Mouse (Mus musculus): Measurements from ENCODE around the gene Mei1.

The Mei1 gene

GRCm38 (mm10) chr15:82069898-82070297 is at the start of gene Mei1:
Mei1 (plus strand) TSS chr15:82069996.
- no peak for DNase-seq

DNA sequence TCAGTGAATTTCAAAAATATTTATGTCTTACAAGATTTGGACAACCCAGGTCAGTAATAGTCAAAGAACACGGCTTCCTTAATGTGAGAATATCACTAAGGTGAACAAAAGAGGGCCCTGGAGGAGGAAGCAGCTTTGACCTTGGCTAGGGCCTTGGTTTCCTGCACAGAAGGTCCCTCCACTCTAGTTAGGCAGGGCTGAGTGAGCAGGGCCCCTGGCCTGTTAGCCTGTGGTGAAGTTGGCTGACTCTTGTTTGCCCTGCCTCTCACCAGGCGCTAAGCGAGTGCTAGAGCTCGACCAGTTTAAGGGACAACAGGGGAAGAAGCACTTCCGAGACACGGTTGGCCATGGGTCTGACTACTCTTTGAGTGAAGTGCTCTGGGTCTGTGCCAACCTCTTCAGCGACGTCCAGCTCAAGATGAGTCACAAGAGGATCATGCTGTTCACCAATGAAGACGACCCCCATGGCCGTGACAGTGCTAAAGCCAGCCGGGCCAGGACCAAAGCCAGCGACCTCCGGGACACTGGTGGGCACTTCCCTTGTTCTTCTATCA is 47.2 kb upstream of the Mei1 start:
- no peak for DNase-seq

GRCm38 (mm10) chr15:82023965-82024635 is 45.7 kb upstream of the Mei1 start:
- DNase-seq: no peak

GRCm38 (mm10) chr15:82027276-82027675 is 42.5 kb upstream of the Mei1 start:
- DNase-seq: no peak

DNA sequence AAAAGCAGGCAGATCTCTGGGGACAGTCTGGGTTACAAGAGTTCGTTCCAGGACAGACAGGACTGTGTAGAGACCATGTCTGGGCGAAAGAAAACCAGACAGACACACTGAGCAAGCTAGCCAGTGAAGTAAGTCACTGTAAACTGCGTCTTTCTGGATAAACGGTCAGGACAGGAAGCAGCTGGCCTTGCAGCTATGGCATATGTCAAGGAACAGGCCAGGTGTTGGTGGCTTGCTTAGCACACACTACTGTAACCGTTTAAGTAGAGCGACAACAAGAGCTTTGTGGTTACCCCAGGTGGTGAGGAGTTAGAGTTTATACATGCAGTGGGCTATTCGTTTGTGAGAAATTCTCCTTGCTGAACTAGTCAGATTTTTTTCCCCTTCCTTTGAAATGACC is 42.1 kb upstream of the Mei1 start:
- DNase-seq: no peak

GRCm38 (mm10) chr15:82032386-82032785 is 37.4 kb upstream of the Mei1 start:
- no peak for DNase-seq

DNA sequence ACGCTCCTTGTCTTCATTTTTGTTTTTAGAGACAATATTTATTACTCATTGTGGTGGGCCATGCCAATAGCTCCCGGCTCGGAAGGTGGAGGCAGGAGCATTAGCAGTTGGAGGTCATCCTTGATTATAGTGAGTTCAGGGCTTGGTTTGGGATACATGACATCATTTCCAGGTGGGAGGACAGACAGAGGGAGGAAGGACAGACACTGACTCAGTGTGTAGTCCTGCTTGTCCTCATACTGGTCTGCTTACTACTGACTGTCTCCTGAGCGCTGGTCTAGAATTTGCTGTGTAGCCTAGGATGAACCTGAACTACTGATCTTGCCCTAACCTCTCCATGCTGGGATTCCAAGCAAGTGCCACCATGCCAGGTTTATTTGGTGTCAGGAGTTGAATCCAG is 36.0 kb upstream of the Mei1 start, which contains the start of gene Desi1:
Gene Desi1, minus strand, starts transcription at position 101 of the 400 bp plus-strand sequence.
- no peak for DNase-seq

GRCm38 (mm10) chr15:82035904-82036689 is 33.7 kb upstream of the Mei1 start:
- DNase-seq: peak; percentile 25

- peak; percentile 48 for DNase-seq
Observed at GRCm38 (mm10) chr15:82040650-82041049, 29.1 kb upstream of the Mei1 start.

DNA sequence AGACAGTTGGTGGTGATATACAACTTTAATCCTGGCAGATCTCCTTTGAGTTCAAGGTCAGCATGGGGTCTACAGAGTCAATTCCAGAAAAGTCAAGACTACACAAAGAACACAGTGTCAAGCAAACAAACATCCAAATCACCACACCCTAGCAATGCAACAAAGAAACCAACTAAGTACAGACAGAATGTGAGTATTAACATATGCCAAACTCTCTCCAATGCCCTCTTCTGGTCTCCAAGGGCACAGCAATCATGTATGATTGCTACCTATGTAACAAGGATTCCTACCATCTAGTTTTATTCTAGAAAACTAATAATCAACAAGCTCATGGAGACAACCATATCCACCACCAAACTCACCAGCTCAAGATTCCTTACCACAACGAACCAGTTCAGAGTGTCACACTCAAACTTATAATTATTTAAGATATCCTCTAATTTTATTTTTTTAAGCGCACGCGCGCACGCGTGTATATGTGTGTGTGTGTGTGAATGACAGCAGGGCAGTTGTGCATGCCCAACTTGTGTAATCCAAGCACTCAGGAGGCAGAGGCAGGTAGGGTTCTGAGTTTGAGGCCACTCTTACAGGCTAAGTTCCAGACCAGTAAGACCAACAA is 25.5 kb upstream of the Mei1 start:
- DNase-seq: no peak

GRCm38 (mm10) chr15:82046246-82046891 is 23.4 kb upstream of the Mei1 start:
- peak; percentile 15 for DNase-seq

DNA sequence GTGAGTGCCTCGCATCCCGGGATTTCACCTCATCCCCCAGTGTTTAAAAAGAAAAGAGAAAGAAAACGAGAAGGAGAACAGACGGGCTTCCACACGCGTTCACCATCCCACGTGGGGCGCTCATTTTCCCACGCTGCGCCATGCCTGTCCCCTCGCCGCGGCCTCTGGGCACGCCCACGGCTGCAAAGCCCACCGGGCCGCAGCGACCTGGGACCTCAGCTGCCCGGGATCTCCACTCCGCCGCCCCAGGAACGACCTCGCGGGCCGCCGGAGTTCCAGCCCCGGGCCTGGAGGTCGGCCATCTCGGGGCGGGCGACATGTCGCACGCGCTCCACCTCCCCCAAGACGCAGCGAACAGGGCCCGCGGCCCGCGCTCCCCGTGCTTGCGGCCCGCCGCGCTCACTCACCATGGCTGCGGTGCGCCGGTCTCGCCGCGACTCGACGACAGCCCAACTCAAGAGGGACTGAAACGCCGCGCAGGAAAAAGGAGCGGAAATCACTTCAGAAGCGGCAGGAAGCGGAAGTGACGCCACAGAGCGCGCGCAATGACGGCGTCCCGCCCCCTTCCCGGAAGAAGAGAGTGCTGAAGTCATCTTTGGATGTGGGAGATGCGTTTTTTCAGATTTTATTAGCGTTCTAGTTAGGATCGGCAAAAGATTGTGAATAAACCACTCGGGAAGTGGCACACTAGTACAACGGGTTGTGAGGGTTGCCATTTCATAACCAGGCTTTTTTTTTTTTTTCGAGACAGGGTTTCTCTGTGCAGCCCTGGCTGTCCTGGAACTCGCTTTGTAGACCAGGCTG is 22.5 kb upstream of the Mei1 start, which contains the start of gene Snu13:
Gene Snu13, minus strand, starts transcription at position 519 of the 804 bp plus-strand sequence.
- DNase-seq: peak; percentile 89

DNA sequence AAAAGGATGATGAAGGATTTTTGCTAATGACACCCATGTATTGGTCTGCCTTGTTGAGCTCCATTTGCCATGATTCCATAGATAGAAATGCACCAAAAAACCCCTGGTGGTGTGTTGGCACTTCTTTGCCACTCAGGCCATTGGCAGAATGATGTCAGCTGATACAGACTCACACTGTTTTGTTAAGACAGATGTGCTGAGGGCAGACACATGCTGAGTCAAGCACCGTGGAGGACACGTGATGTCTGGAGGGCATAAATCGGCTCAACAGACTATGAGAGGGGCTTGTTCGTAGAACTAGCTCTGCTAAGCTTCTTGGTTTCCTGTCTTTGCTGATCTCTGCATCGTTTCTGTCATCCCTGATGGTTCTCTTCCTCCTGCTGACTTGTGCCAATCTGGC is 17.3 kb upstream of the Mei1 start:
- no peak for DNase-seq

- no peak for DNase-seq
Observed at GRCm38 (mm10) chr15:82058719-82059201, 11.0 kb upstream of the Mei1 start, which contains the start of gene 4930407I10Rik. 4930407I10Rik (plus strand) TSS chr15:82059151.

- no peak for DNase-seq
Observed at GRCm38 (mm10) chr15:82063909-82064308, 5.9 kb upstream of the Mei1 start.

GRCm38 (mm10) chr15:82065511-82065910 is 4.3 kb upstream of the Mei1 start:
- peak; percentile 56 for DNase-seq

DNA sequence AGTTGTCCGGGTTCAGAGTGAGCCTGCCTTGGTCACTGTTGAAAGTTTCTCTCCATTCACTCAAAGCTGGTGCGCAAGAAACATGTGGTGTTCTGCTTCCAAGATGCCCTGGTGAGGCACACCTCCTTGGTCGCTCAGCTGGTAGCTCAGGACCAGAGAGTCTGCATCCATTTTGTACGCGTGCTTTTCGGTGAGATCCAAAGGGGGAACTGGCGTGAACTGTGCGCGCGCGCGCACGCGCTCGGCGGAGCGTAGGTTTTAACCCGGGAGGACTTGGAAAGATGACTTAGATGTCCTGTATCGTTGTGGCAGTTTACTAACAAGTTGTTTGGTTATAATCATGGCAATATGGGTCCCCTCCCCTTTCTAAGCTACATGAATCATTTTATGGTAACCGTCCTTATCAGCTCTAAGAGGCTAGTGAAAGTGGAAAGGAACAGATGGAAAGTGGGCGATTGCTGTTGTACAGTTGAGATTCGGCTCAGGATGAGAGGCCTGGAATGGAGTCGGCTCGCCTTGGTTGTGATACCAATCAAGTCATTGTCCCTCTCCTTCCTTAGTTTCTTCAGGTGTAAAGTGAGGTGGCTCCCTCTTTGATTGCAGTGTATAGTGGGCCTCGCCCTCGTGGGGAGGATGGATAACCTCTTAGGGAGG is 2.1 kb downstream of the Mei1 start:
- DNase-seq: no peak

DNA sequence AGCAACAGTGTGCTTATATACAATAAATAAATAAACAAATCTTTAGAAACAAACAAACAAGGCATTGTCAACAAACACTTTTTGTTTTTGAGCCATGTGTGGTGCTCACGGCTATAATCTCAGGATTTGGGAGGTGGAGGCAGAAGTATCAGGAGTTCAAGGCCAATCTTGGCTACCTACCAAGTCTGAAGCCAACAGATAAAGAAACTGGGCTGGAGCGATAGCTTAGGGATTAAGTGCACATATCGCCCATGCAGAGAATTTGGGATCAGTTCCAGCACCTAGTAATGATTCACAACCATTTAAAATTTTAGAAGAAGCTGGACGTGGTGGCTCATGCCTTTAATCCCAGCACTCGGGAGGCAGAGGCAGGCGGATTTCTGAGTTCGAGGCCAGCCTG is 3.7 kb downstream of the Mei1 start:
- DNase-seq: no peak

- no peak for DNase-seq
Observed at GRCm38 (mm10) chr15:82079883-82080282, 10.1 kb downstream of the Mei1 start.

GRCm38 (mm10) chr15:82081161-82081560 is 11.4 kb downstream of the Mei1 start:
- peak; percentile 23 for DNase-seq

GRCm38 (mm10) chr15:82085606-82086005 is 15.8 kb downstream of the Mei1 start:
- DNase-seq: no peak
